ENCODE assay signal across 14 mouse cellular contexts in the genomic region with DNA sequence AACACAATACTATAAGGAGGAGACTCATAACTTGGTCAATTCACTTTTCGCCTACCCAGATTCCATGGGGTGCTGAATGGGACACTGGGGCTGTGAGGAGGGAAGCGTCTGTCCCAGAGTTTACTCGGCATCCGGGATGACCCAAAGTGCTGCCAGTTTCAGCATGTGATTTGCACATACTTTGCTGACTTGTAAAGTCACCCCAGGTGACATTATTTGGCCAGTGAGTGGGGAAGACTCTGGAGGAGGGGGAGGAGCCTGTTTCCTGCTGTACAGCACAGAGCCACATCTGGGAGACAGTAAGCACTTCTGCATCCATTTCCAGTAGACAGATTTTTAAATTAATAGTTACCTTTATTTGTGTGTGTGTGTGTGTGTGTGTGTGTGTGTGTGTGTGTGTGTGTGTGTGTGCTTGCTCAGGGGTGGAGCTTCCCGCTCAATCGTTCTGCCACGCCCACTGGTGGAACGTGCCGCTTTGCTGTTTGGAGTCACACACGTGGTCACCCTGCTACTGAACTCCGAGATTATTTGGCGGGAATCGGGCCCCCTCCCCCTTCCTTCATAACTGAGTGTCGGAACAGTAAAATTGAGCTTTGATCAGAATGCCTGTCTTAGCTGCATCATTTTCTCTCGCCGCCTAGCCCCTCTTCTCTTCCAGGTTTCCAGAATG. TPM values are rescaled to one million over a fixed set of nuclear protein-coding genes. Genes with fewer than 3 reads are reported as not detected.
DNase-seq lines count a peak whose midpoint lies in the region; ATAC-seq and TF ChIP-seq lines count a peak whose summit lies in the region.
"Not testable (repeated sequence)": the region's sequence is repeated elsewhere in the genome, so short reads cannot be mapped to it uniquely, and the experiment has no call there.
"Had no signal": no experiment of that assay in that cellular context is flagged by ENCODE, and none has a peak within 500 bp of the region (broad histone marks: within the 10 kb centered on the region; RNA-seq: fewer than 3 reads in every experiment).

No protein-coding gene starts in this region.

- DNase-seq in NIH3T3 (ENCODE audit: low read depth) = peak; percentile 18
- DNase-seq in limb, embryonic 14.5 days (ENCODE audit: low spot score) = not testable (repeated sequence)
- peak; percentile 42 for DNase-seq in liver, postnatal 0 days

- peak overlapping the region in 1 of 2 experiments; percentile 29; a peak in 1 of 4 replicates for H3K27ac ChIP-seq in heart, embryonic 14.5 days (replicated peaks in 1 of 2; ENCODE audit: control insufficient read depth in 1 of 2, insufficient read depth in 1 of 2, low read depth in 2 of 2, low read length in 2 of 2)
- H3K27ac ChIP-seq in intestine, embryonic 15.5 days; limb, embryonic 14.5 days (replicated peaks; ENCODE audit: low read depth, low read length); liver, postnatal 0 days (ENCODE audit: low read depth): not testable (repeated sequence)

- not testable (repeated sequence) for H3K27me3 ChIP-seq in heart, embryonic 14.5 days (ENCODE audit: control insufficient read depth, insufficient read depth, low read length); intestine, embryonic 15.5 days (replicated peaks); limb, embryonic 14.5 days (ENCODE audit: control insufficient read depth, insufficient read depth, low read length); liver, postnatal 0 days (ENCODE audit: insufficient read depth, low read length)

- peak overlapping the region in 1 of 2 experiments; percentile 7; a peak in 1 of 4 replicates for H3K4me3 ChIP-seq in heart, embryonic 14.5 days (ENCODE audit: control insufficient read depth in 1 of 2, insufficient read depth in 1 of 2, low read depth in 1 of 2, low read length in 2 of 2)
- H3K4me3 ChIP-seq in intestine, embryonic 15.5 days (replicated peaks); limb, embryonic 14.5 days (replicated peaks; ENCODE audit: low read length); liver, postnatal 0 days (ENCODE audit: low read depth, low read length): not testable (repeated sequence)

- not testable (repeated sequence) for TF ChIP-seq POLR2A in limb, embryonic 14.5 days (IDR thresholded peaks at IDR 0.05; ENCODE audit: borderline replicate concordance, extremely low read depth, insufficient read depth, insufficient read length)

- H3K4me1 ChIP-seq in heart, embryonic 14.5 days (ENCODE audit: control insufficient read depth in 2 of 2, insufficient read depth in 2 of 2, low read length in 2 of 2) = peaks cover 17 to 32% of the 10 kb centered on the region in 2 experiments
- not testable (repeated sequence) for H3K4me1 ChIP-seq in intestine, embryonic 15.5 days (replicated peaks); limb, embryonic 14.5 days (ENCODE audit: control insufficient read depth, insufficient read depth, low read length); liver, postnatal 0 days (ENCODE audit: insufficient read depth)

- H3K9me3 ChIP-seq in heart, embryonic 14.5 days (ENCODE audit: control insufficient read depth, low read length); intestine, embryonic 15.5 days; limb, embryonic 14.5 days (ENCODE audit: control insufficient read depth, low read length); liver, postnatal 0 days (ENCODE audit: low read length): not testable (repeated sequence)

- peak; percentile 60 for ATAC-seq in granulocyte monocyte progenitor cell, adult 5-6 weeks (replicated peaks; ENCODE audit: poor library complexity, severe bottlenecking)
- ATAC-seq in heart, embryonic 14.5 days (ENCODE audit: insufficient number of reproducible peaks, insufficient read depth, low FRiP score, low read depth); limb, embryonic 14.5 days (ENCODE audit: low FRiP score, low read depth): not testable (repeated sequence)
- 0 out of 2 replicates have a peak, but pooled peaks have one; percentile 48 for ATAC-seq in intestine, embryonic 15.5 days
- ATAC-seq in liver, postnatal 0 days = peak; percentile 80
- ATAC-seq in megakaryocyte-erythroid progenitor cell, adult 5-6 weeks (replicated peaks; ENCODE audit: low FRiP score, low TSS enrichment, poor library complexity, severe bottlenecking) = peak; percentile 43; the same call in 1 of the 2 replicates

- H3K36me3 ChIP-seq in heart, embryonic 14.5 days (ENCODE audit: control insufficient read depth, insufficient read depth, low read length); intestine, embryonic 15.5 days; limb, embryonic 14.5 days (ENCODE audit: control insufficient read depth, insufficient read depth, low read length); liver, postnatal 0 days (replicated peaks; ENCODE audit: insufficient read depth, low read length): not testable (repeated sequence)

- WGBS in heart, embryonic 14.5 days = 18% methylated on average over 15 of the region's 16 CpGs
- WGBS in intestine, embryonic 15.5 days = 36% methylated on average over 15 of the region's 16 CpGs
- 32% methylated on average over 15 of the region's 16 CpGs for WGBS in limb, embryonic 14.5 days
- WGBS in liver, postnatal 0 days (ENCODE audit: insufficient replicate concordance) = 32% methylated on average over 15 of the region's 16 CpGs

- peak overlapping the region; percentile 22; the same call in 1 of the 2 replicates for H3K9ac ChIP-seq in heart, embryonic 14.5 days (ENCODE audit: low read length)
- not testable (repeated sequence) for H3K9ac ChIP-seq in intestine, embryonic 15.5 days; limb, embryonic 14.5 days (ENCODE audit: low read depth, low read length, severe bottlenecking)
- H3K9ac ChIP-seq in liver, postnatal 0 days (replicated peaks) = 0 out of 2 replicates have a peak overlapping the region, but pooled peaks have one; percentile 26

- TF ChIP-seq CTCF in liver, postnatal 0 days (IDR thresholded peaks at IDR 0.05; ENCODE audit: low read depth) = not testable (repeated sequence)

- TF ChIP-seq EP300 in liver, postnatal 0 days (IDR thresholded peaks at IDR 0.05; ENCODE audit: low read depth) = not testable (repeated sequence)

- H3K4me2 ChIP-seq in heart, embryonic 14.5 days (ENCODE audit: low read length) = peak overlapping the region; percentile 71
- H3K4me2 ChIP-seq in intestine, embryonic 15.5 days (replicated peaks) = 0 out of 2 replicates have a peak overlapping the region, but pooled peaks have one; percentile 19
- peak overlapping the region; percentile 22; the same call in 1 of the 2 replicates for H3K4me2 ChIP-seq in limb, embryonic 14.5 days (replicated peaks; ENCODE audit: low read depth, low read length, severe bottlenecking)
- H3K4me2 ChIP-seq in liver, postnatal 0 days (ENCODE audit: low read depth, low read length) = peak overlapping the region; percentile 13; the same call in 1 of the 2 replicates

RNA-seq across cellular contexts. Expression of a gene that starts 1.5 kb away (rescaled TPM):
- total RNA-seq in granulocyte monocyte progenitor cell, adult 5-6 weeks (2014; fragmentation: Nextera tagmentation) = not detected in 2 replicates
- total RNA-seq in granulocyte monocyte progenitor cell, adult 5-6 weeks (2017) = not detected in 2 replicates
- polyA plus RNA-seq in heart, embryonic 14.5 days (2014; fragmentation: Nextera tagmentation; extraction: Ambion mirVana) = 80.5 and 84.2 TPM in 2 replicates
- not detected in 2 replicates for polyA plus RNA-seq in intestine, embryonic 15.5 days (2015; fragmentation: Nextera tagmentation; extraction: Ambion mirVana)
- 0.09 and 0.12 TPM in 2 replicates for polyA plus RNA-seq in limb, embryonic 14.5 days (2012; rRNA removed)
- polyA plus RNA-seq in limb, embryonic 14.5 days (2014; fragmentation: Nextera tagmentation; extraction: Ambion mirVana) = not detected in 2 replicates
- not detected in 2 replicates for polyA plus RNA-seq in liver, postnatal 0 days (2015; fragmentation: Nextera tagmentation; extraction: Ambion mirVana)
- not detected in 2 replicates for total RNA-seq in megakaryocyte-erythroid progenitor cell, adult 5-6 weeks (2014; fragmentation: Nextera tagmentation)
- not detected in 2 replicates for total RNA-seq in megakaryocyte-erythroid progenitor cell, adult 5-6 weeks (2017)
- total RNA-seq: adrenal gland, postnatal 25 days; CH12.LX had no signal
- polyA plus RNA-seq: forebrain, embryonic 11.5 days; hindbrain, embryonic 15.5 days; kidney, postnatal 0 days; midbrain, embryonic 15.5 days; thymus, postnatal 0 days had no signal

RNA-seq across cellular contexts. Expression of a gene that starts 20.0 kb away (rescaled TPM):
- 387 and 450 TPM in 2 replicates for total RNA-seq in granulocyte monocyte progenitor cell, adult 5-6 weeks (2014; fragmentation: Nextera tagmentation)
- total RNA-seq in granulocyte monocyte progenitor cell, adult 5-6 weeks (2017) = 517 and 619 TPM in 2 replicates
- 178 and 183 TPM in 2 replicates for polyA plus RNA-seq in heart, embryonic 14.5 days (2014; fragmentation: Nextera tagmentation; extraction: Ambion mirVana)
- 238 and 258 TPM in 2 replicates for polyA plus RNA-seq in intestine, embryonic 15.5 days (2015; fragmentation: Nextera tagmentation; extraction: Ambion mirVana)
- 207 and 231 TPM in 2 replicates for polyA plus RNA-seq in limb, embryonic 14.5 days (2012; rRNA removed)
- polyA plus RNA-seq in limb, embryonic 14.5 days (2014; fragmentation: Nextera tagmentation; extraction: Ambion mirVana) = 253 and 262 TPM in 2 replicates
- 101 and 105 TPM in 2 replicates for polyA plus RNA-seq in liver, postnatal 0 days (2015; fragmentation: Nextera tagmentation; extraction: Ambion mirVana)
- 545 and 559 TPM in 2 replicates for total RNA-seq in megakaryocyte-erythroid progenitor cell, adult 5-6 weeks (2014; fragmentation: Nextera tagmentation)
- total RNA-seq in megakaryocyte-erythroid progenitor cell, adult 5-6 weeks (2017) = 707 and 779 TPM in 2 replicates

RNA-seq across cellular contexts. Expression of a gene that starts 57.5 kb away (rescaled TPM):
- total RNA-seq in granulocyte monocyte progenitor cell, adult 5-6 weeks (2014; fragmentation: Nextera tagmentation) = not detected in 2 replicates
- total RNA-seq in granulocyte monocyte progenitor cell, adult 5-6 weeks (2017) = not detected in 2 replicates
- polyA plus RNA-seq in heart, embryonic 14.5 days (2014; fragmentation: Nextera tagmentation; extraction: Ambion mirVana) = 0.77 and 0.81 TPM in 2 replicates
- not detected in 2 replicates for polyA plus RNA-seq in intestine, embryonic 15.5 days (2015; fragmentation: Nextera tagmentation; extraction: Ambion mirVana)
- 3.1 and 3.3 TPM in 2 replicates for polyA plus RNA-seq in limb, embryonic 14.5 days (2012; rRNA removed)
- 0.79 and 1.4 TPM in 2 replicates for polyA plus RNA-seq in limb, embryonic 14.5 days (2014; fragmentation: Nextera tagmentation; extraction: Ambion mirVana)
- 0.08 TPM in 1 of 2 replicates, not detected in the other for polyA plus RNA-seq in liver, postnatal 0 days (2015; fragmentation: Nextera tagmentation; extraction: Ambion mirVana)
- not detected in 2 replicates for total RNA-seq in megakaryocyte-erythroid progenitor cell, adult 5-6 weeks (2014; fragmentation: Nextera tagmentation)
- total RNA-seq in megakaryocyte-erythroid progenitor cell, adult 5-6 weeks (2017) = not detected in 2 replicates
- total RNA-seq: CH12.LX had no signal
- polyA plus RNA-seq: thymus, postnatal 0 days had no signal

Comparison
In these comparisons a context has a peak if more than half of its experiments do, and no peak if none do; other contexts are left out.
1. H3K4me2 ChIP-seq: peak in every context shown above with its lines; median percentile 71 in heart, embryonic 14.5 days; 22 in limb, embryonic 14.5 days; 19 in intestine, embryonic 15.5 days; 13 in liver, postnatal 0 days.
2. RNA of a gene that starts 1.5 kb away (polyA plus RNA-seq): 80.5 to 84.2 TPM in heart, embryonic 14.5 days; 0.09 to 0.12 TPM in limb, embryonic 14.5 days, not detected in intestine, embryonic 15.5 days and not detected in liver, postnatal 0 days; every median in the first group is over 10 times any median in the second.